Mouse (Mus musculus): ENCODE results near the gene Slco2b1. TPM values are rescaled to one million over a fixed set of nuclear protein-coding genes. Genes with fewer than 3 reads are reported as not detected.

Slco2b1 gene
- polyA plus RNA-seq, 1 experiment from 2014 or later: 3.8 TPM

GRCm38 (mm10) chr7:99670915-99671314, 40.2 kb downstream of the Slco2b1 start:
- H3K4me3 ChIP-seq (ENCODE audit: low read depth, low read length): no peak overlapping the region
- ATAC-seq: no peak
- DNase-seq (ENCODE audit: low spot score): no peak
- H3K27ac ChIP-seq (ENCODE audit: low read length): no peak overlapping the region
- TF ChIP-seq CTCF (IDR thresholded peaks at IDR 0.05) (peak; percentile 22), EP300 (IDR thresholded peaks at IDR 0.05) (no peak)
- no peaks in the 10 kb centered on the region for H3K27me3 ChIP-seq (replicated peaks; ENCODE audit: insufficient read depth, low read length)
- no peaks in the 10 kb centered on the region for H3K36me3 ChIP-seq (ENCODE audit: insufficient read depth, low read length)
- H3K4me1 ChIP-seq (ENCODE audit: insufficient read depth, low read depth, low read length): no peaks in the 10 kb centered on the region
- H3K9me3 ChIP-seq (ENCODE audit: low read length): no peaks in the 10 kb centered on the region
- WGBS: 73% methylated on average over 4 of the region's 4 CpGs
- no peak overlapping the region for H3K4me2 ChIP-seq (replicated peaks; ENCODE audit: low read depth, low read length)
- no peak overlapping the region for H3K9ac ChIP-seq (replicated peaks; ENCODE audit: low read depth)

- Histone ChIP-seq H3K27me3 (replicated peaks; ENCODE audit: insufficient read depth, low read length) (no peaks in the 10 kb centered on the region), H3K9ac (replicated peaks; ENCODE audit: low read depth) (no peak overlapping the region), H3K27ac (ENCODE audit: low read length) (no peak overlapping the region), H3K9me3 (ENCODE audit: low read length) (no peaks in the 10 kb centered on the region), H3K4me3 (ENCODE audit: low read depth, low read length) (no peak overlapping the region), H3K4me2 (replicated peaks; ENCODE audit: low read depth, low read length) (no peak overlapping the region), H3K36me3 (ENCODE audit: insufficient read depth, low read length) (no peaks in the 10 kb centered on the region), H3K4me1 (ENCODE audit: insufficient read depth, low read depth, low read length) (no peaks in the 10 kb centered on the region)
- TF ChIP-seq CTCF (IDR thresholded peaks at IDR 0.05) (no peak), EP300 (IDR thresholded peaks at IDR 0.05) (no peak)
- 34% methylated on average over 4 of the region's 4 CpGs for WGBS
- DNase-seq (ENCODE audit: low spot score): no peak
- no peak for ATAC-seq
Observed at GRCm38 (mm10) chr7:99668802-99669201, 42.3 kb downstream of the Slco2b1 start.

GRCm38 (mm10) chr7:99667096-99667495, 44.0 kb downstream of the Slco2b1 start:
- WGBS: 85% methylated on average over 16 of the region's 16 CpGs

GRCm38 (mm10) chr7:99665731-99666452, 45.2 kb downstream of the Slco2b1 start:
- no peak for TF ChIP-seq CTCF (IDR thresholded peaks at IDR 0.05)
- no peak for TF ChIP-seq EP300 (IDR thresholded peaks at IDR 0.05)
- 69% methylated on average over 10 of the region's 10 CpGs for WGBS
- Histone ChIP-seq H3K4me3 (ENCODE audit: low read depth, low read length) (no peak overlapping the region), H3K27me3 (replicated peaks; ENCODE audit: insufficient read depth, low read length) (no peaks in the 10 kb centered on the region), H3K27ac (ENCODE audit: low read length) (no peak overlapping the region), H3K9ac (replicated peaks; ENCODE audit: low read depth) (no peak overlapping the region), H3K4me1 (ENCODE audit: insufficient read depth, low read depth, low read length) (no peaks in the 10 kb centered on the region), H3K9me3 (ENCODE audit: low read length) (no peaks in the 10 kb centered on the region), H3K4me2 (replicated peaks; ENCODE audit: low read depth, low read length) (no peak overlapping the region), H3K36me3 (ENCODE audit: insufficient read depth, low read length) (no peaks in the 10 kb centered on the region)
- ATAC-seq (peak; percentile 56), DNase-seq (ENCODE audit: low spot score) (peak; percentile 39)

More at GRCm38 (mm10) chr7:99667096-99667495, 44.0 kb downstream of the Slco2b1 start:
- H3K27ac ChIP-seq (ENCODE audit: low read length): no peak overlapping the region
- ATAC-seq (no peak), DNase-seq (ENCODE audit: low spot score) (no peak)
- H3K4me3 ChIP-seq (ENCODE audit: low read depth, low read length): no peak overlapping the region
- H3K4me1 ChIP-seq (ENCODE audit: insufficient read depth, low read depth, low read length): no peaks in the 10 kb centered on the region
- H3K36me3 ChIP-seq (ENCODE audit: insufficient read depth, low read length): no peaks in the 10 kb centered on the region
- H3K4me2 ChIP-seq (replicated peaks; ENCODE audit: low read depth, low read length): no peak overlapping the region
- no peaks in the 10 kb centered on the region for H3K9me3 ChIP-seq (ENCODE audit: low read length)
- TF ChIP-seq EP300 (IDR thresholded peaks at IDR 0.05) (no peak), CTCF (IDR thresholded peaks at IDR 0.05) (no peak)
- no peaks in the 10 kb centered on the region for H3K27me3 ChIP-seq (replicated peaks; ENCODE audit: insufficient read depth, low read length)
- no peak overlapping the region for H3K9ac ChIP-seq (replicated peaks; ENCODE audit: low read depth)

GRCm38 (mm10) chr7:99664571-99665485, 46.3 kb downstream of the Slco2b1 start:
- DNase-seq (ENCODE audit: low spot score): peak; percentile 80
- no peaks in the 10 kb centered on the region for H3K4me1 ChIP-seq (ENCODE audit: insufficient read depth, low read depth, low read length)
- H3K9ac ChIP-seq (replicated peaks; ENCODE audit: low read depth): no peak overlapping the region
- H3K27me3 ChIP-seq (replicated peaks; ENCODE audit: insufficient read depth, low read length): no peaks in the 10 kb centered on the region
- H3K27ac ChIP-seq (ENCODE audit: low read length): peak overlapping the region; percentile 27
- TF ChIP-seq EP300 (IDR thresholded peaks at IDR 0.05): 0 out of 2 replicates have a peak, but pooled peaks have one; percentile 16
- TF ChIP-seq CTCF (IDR thresholded peaks at IDR 0.05): no peak
- H3K4me3 ChIP-seq (ENCODE audit: low read depth, low read length): no peak overlapping the region
- ATAC-seq: peak; percentile 76
- no peaks in the 10 kb centered on the region for H3K36me3 ChIP-seq (ENCODE audit: insufficient read depth, low read length)
- H3K9me3 ChIP-seq (ENCODE audit: low read length): no peaks in the 10 kb centered on the region
- 28% methylated on average over 11 of the region's 11 CpGs for WGBS
- H3K4me2 ChIP-seq (replicated peaks; ENCODE audit: low read depth, low read length): no peak overlapping the region

GRCm38 (mm10) chr7:99663507-99664220, 47.5 kb downstream of the Slco2b1 start:
- Histone ChIP-seq H3K27ac (ENCODE audit: low read length) (no peak overlapping the region), H3K36me3 (ENCODE audit: insufficient read depth, low read length) (no peaks in the 10 kb centered on the region), H3K4me3 (ENCODE audit: low read depth, low read length) (no peak overlapping the region), H3K4me2 (replicated peaks; ENCODE audit: low read depth, low read length) (no peak overlapping the region), H3K4me1 (ENCODE audit: insufficient read depth, low read depth, low read length) (no peaks in the 10 kb centered on the region), H3K9me3 (ENCODE audit: low read length) (no peaks in the 10 kb centered on the region), H3K27me3 (replicated peaks; ENCODE audit: insufficient read depth, low read length) (no peaks in the 10 kb centered on the region), H3K9ac (replicated peaks; ENCODE audit: low read depth) (no peak overlapping the region)
- ATAC-seq (no peak), DNase-seq (ENCODE audit: low spot score) (no peak)
- 83% methylated on average over 9 of the region's 9 CpGs for WGBS
- TF ChIP-seq CTCF (IDR thresholded peaks at IDR 0.05) (no peak), EP300 (IDR thresholded peaks at IDR 0.05) (no peak)

Data from lung, postnatal 0 days (tissue).